Mouse (Mus musculus) small intestine, adult 2 months (tissue): ENCODE measurements around the gene Sugct. TPM values are rescaled to one million over a fixed set of nuclear protein-coding genes. Genes with fewer than 3 reads are reported as not detected.

ENCODE experiments used
- H3K27ac ChIP-seq: fragments of 200-500 bp; 2 replicates; pipeline ENCODE4 v1.5.1; 2012; ENCODE audit warnings: low read depth, low read length, control low read depth, inconsistent platforms; ENCODE audit not compliant: insufficient read depth
- H3K27me3 ChIP-seq: fragments of 200-500 bp; 2 replicates; pipeline ENCODE4 v1.6.1; 2012; ENCODE audit warnings: mild to moderate bottlenecking, moderate library complexity, low read length, inconsistent platforms; ENCODE audit not compliant: control insufficient read depth, insufficient read depth
- H3K36me3 ChIP-seq: fragments of 200-500 bp; 2 replicates; pipeline ENCODE4 v1.6.1; 2012; ENCODE audit warnings: mild to moderate bottlenecking, low read length, control low read depth, inconsistent platforms; ENCODE audit not compliant: control insufficient read depth, insufficient read depth
- H3K4me1 ChIP-seq: fragments of 200-500 bp; 2 replicates; pipeline ENCODE4 v1.6.1; 2012; ENCODE audit warnings: low read length, inconsistent platforms, mixed read lengths; ENCODE audit not compliant: control insufficient read depth, insufficient read depth, insufficient read length
- H3K4me3 ChIP-seq: fragments of 200-500 bp; 2 replicates; pipeline ENCODE4 v1.5.1; 2012; ENCODE audit warnings: low read depth, mild to moderate bottlenecking, control low read depth, inconsistent platforms, low read length, moderate library complexity
- CTCF ChIP-seq: fragments of 200-500 bp; IDR thresholded peaks from 2 replicates; pipeline ENCODE4 v1.5.1; 2012; ENCODE audit warnings: low read depth, mild to moderate bottlenecking, control low read depth, inconsistent platforms, low read length, moderate library complexity, mixed read lengths; ENCODE audit not compliant: insufficient replicate concordance, insufficient read length; ENCODE audit errors: extremely low read depth
- POLR2A ChIP-seq: fragments of 200-500 bp; IDR thresholded peaks from 2 replicates; pipeline ENCODE4 v1.6.1; 2012; ENCODE audit warnings: low read depth, mild to moderate bottlenecking, control low read depth, inconsistent platforms, low read length, moderate library complexity
- WGBS: fragments of 180-500 bp; shearing (Covaris S2); methylation state at CpG from one replicate; pipeline ENCODE4 v1.1.7; 2018; 5-methylcytosine and 5-hydroxymethylcytosine counted together
- polyA plus RNA-seq: library from polyadenylated mRNA; depleted of rRNA; stranded (reverse); fragments of >200 nt; gene quantifications from 2 replicates; pipeline ENCODE4 v1.2.3, GENCODE M21; 2012

Sugct gene
- polyA plus RNA-seq, 1 experiment = 1.5 TPM

GRCm38 (mm10) chr13:16937422-16938202 is 757.7 kb downstream of the Sugct start:
- Histone ChIP-seq H3K4me3 (no peak overlapping the region), H3K36me3 (no peaks in the 10 kb centered on the region), H3K4me1 (no peaks in the 10 kb centered on the region), H3K27me3 (no peaks in the 10 kb centered on the region), H3K27ac (no peak overlapping the region)
- no peak for TF ChIP-seq CTCF
- no peak for TF ChIP-seq POLR2A
- 72% methylated on average over 11 of the region's 11 CpGs for WGBS

GRCm38 (mm10) chr13:16935029-16935428 is 760.3 kb downstream of the Sugct start:
- Histone ChIP-seq H3K4me1 (no peaks in the 10 kb centered on the region), H3K27me3 (no peaks in the 10 kb centered on the region), H3K27ac (no peak overlapping the region), H3K36me3 (no peaks in the 10 kb centered on the region), H3K4me3 (no peak overlapping the region)
- 82% methylated on average over 1 of the region's 1 CpGs for WGBS
- no peak for TF ChIP-seq CTCF
- no peak for TF ChIP-seq POLR2A

DNA sequence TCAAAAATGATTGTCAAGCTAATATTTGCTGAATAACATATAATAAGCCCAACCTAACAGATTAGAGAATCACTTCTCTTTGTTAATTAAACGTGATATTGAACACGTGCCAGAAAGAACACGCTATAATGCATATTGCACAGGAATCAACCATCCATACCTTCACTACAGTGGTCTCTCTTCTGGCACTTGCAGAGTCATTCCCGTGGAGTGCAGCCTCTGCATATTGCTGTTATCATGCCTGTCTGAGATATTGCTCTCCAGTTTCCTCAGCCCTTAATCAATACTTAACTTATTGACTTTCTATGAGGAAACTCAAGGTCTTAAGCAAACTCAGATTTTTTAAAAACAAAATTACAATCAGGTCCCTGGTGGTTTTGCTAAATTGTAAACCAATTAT is 761.8 kb downstream of the Sugct start:
- Histone ChIP-seq H3K27ac (no peak overlapping the region), H3K4me1 (no peaks in the 10 kb centered on the region), H3K36me3 (no peaks in the 10 kb centered on the region), H3K4me3 (no peak overlapping the region), H3K27me3 (no peaks in the 10 kb centered on the region)
- TF ChIP-seq CTCF (no peak), POLR2A (no peak)
- WGBS = 66% methylated on average over 4 of the region's 4 CpGs

DNA sequence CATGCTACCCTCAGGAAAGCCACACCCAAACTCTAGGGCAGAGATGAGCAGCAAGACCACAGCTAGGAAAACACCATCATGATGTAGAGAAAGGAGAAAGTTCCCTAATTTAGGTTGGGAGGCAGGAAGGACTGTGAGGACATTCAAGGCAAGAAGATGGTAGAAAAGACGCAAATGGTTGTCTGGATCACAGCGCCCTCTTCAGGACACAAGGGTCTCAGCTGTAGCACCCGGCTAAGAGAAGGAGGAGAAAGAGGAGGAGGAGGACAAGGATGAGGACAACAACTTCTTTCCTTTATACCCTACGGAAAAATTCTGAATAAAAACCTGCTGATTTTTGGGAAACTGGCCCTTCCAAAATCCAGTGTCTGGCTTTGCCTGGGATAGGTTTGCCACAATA is 774.0 kb downstream of the Sugct start:
- Histone ChIP-seq H3K27ac (no peak overlapping the region), H3K4me1 (no peaks in the 10 kb centered on the region), H3K4me3 (no peak overlapping the region), H3K36me3 (no peaks in the 10 kb centered on the region), H3K27me3 (no peaks in the 10 kb centered on the region)
- no peak for TF ChIP-seq CTCF
- no peak for TF ChIP-seq POLR2A
- 47% methylated on average over 4 of the region's 4 CpGs for WGBS

GRCm38 (mm10) chr13:16915697-16916096 is 779.7 kb downstream of the Sugct start:
- Histone ChIP-seq H3K27me3 (no peaks in the 10 kb centered on the region), H3K27ac (no peak overlapping the region), H3K36me3 (no peaks in the 10 kb centered on the region), H3K4me3 (no peak overlapping the region), H3K4me1 (no peaks in the 10 kb centered on the region)
- TF ChIP-seq POLR2A = no peak
- no peak for TF ChIP-seq CTCF

- Histone ChIP-seq H3K4me3 (no peak overlapping the region), H3K36me3 (no peaks in the 10 kb centered on the region), H3K27ac (no peak overlapping the region), H3K27me3 (no peaks in the 10 kb centered on the region), H3K4me1 (no peaks in the 10 kb centered on the region)
- TF ChIP-seq POLR2A = no peak
These were observed 783.1 kb downstream of the Sugct start for GRCm38 (mm10) chr13:16912214-16912613.

DNA sequence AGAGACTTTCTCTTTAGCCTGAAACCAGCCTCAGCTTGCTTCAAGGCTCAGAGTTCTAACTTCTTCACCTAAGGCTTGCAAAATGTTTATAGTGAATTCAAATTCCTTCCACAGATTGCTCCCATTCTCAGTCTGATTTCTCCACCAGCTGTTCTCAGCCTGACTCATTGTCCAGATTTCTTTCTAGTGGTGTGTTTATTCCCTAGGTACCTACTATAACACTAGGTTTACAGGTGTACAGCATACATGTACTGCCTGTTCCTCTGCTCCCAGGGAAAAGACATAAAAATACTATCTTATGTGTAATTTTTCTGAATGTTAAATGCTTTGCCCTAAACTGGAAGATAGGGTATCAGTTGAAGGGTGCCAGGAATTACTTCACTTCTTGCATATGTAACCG is 788.4 kb downstream of the Sugct start:
- H3K27me3 ChIP-seq = no peaks in the 10 kb centered on the region
- no peaks in the 10 kb centered on the region for H3K36me3 ChIP-seq
- no peak overlapping the region for H3K27ac ChIP-seq
- no peak overlapping the region for H3K4me3 ChIP-seq
- TF ChIP-seq CTCF (no peak), POLR2A (no peak)
- WGBS = 78% methylated on average over 1 of the region's 1 CpGs
- no peaks in the 10 kb centered on the region for H3K4me1 ChIP-seq
